Mouse (Mus musculus) CD4-positive helper T cell, adult 2 months (primary cell): Measurements from ENCODE around the gene 2310003L06Rik.

Source experiments
- DNase-seq: peaks from one replicate; pipeline ENCODE4 v3.0.0-alpha.2; 2012; ENCODE audit warnings: low read depth, missing footprints, low spot score

2310003L06Rik gene

GRCm38 (mm10) chr5:87969201-87969600 lies at the start of gene 2310003L06Rik, which contains the start of gene Gm28434:
TSS of gene 2310003L06Rik (plus strand) at chr5:87969459.
TSS of gene Gm28434 (plus strand) at chr5:87969517.
- no peak for DNase-seq

GRCm38 (mm10) chr5:87925372-87925771 lies 43.9 kb upstream of the 2310003L06Rik start, which contains the start of gene Csn3:
TSS of gene Csn3 (plus strand) at chr5:87925579.
- no peak for DNase-seq

- no peak for DNase-seq
These were observed 37.7 kb upstream of the 2310003L06Rik start for GRCm38 (mm10) chr5:87931603-87932002.

- no peak for DNase-seq
These were observed 28.5 kb upstream of the 2310003L06Rik start for GRCm38 (mm10) chr5:87940752-87941151.

DNA sequence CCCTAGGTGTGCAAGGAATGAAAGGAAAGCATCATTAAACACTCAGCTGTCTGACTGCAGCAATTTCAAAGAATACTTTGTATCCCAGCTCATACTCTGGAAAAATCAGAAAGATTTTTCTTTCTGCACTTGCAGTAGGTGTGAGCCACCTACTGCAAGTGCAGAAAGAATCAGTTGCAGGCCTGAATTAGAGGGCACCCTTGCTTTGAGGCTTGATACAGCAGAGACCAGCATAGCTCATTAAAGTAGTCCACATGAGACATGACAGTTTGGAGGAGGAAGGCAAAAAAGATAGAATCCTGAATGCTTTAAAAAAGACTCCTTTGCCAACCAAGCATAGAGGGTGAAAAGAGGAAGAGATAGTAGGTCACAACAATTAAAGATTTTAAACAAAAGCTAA lies 26.7 kb upstream of the 2310003L06Rik start:
- DNase-seq = no peak

- DNase-seq = no peak
These were observed 17.4 kb upstream of the 2310003L06Rik start for GRCm38 (mm10) chr5:87951836-87952235.

- DNase-seq = no peak
These were observed 9.9 kb downstream of the 2310003L06Rik start, which contains the start of gene Cabs1 for GRCm38 (mm10) chr5:87979139-87979538. TSS of gene Cabs1 (plus strand) at chr5:87979439.

- no peak for DNase-seq
These were observed 13.4 kb downstream of the 2310003L06Rik start for GRCm38 (mm10) chr5:87982468-87983214.

DNA sequence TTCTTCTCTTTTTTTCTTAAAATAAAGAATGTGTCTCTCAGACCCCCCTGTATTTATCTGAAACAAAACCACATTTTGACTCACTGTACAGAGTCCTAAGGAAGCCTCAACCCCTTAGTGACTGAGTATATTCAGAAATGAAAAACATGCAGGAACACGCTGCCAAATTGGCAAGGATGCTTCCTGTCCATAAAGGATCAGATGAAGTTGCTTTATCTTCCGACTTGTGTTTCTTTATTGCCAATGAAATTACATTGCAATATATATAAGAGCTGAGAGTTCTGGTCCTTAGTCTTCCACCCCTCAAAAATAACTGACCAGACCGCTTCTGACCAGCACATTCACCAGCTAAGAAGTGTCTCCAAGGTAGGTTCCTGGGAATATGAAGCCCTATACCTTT lies 33.0 kb downstream of the 2310003L06Rik start, which contains the start of gene Smr3a:
Gene Smr3a (plus strand): TSS at position 301 of the 400 bp plus-strand sequence.
- DNase-seq = no peak

DNA sequence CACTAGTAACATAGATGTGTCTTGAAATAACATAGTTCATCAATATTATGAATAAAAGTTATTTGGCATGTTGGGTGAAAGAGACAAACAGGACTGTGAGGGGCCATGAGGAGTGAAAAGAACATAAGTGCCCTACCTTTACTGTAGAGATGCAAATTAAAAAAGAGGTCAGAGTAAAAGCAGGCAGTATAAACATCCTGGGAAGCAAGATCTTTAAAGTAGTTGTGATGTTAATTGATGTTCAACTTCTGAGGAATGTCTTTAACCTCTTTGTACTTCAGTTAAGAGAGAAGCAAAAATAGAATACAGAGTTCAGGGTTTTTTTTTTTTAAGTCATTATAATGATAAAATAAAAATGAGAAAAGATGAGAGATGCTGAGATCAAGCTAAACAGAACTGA lies 36.0 kb downstream of the 2310003L06Rik start:
- DNase-seq = no peak
